Mouse (Mus musculus) spleen, adult 2 months (tissue): ENCODE measurements around the gene Olfml3. TPM values are rescaled to one million over a fixed set of nuclear protein-coding genes. Genes with fewer than 3 reads are reported as not detected.

ENCODE experiments used
- DNase-seq, 2 experiments: peaks; one replicate each; pipeline versions ENCODE4 v3.0.0 to v3.0.0-alpha.2; 2012 to 2021; ENCODE audit warnings: low spot score in 2 of 2, low read depth in 1 of 2
- H3K27ac ChIP-seq: fragments of 200-500 bp; 2 replicates; pipeline ENCODE4 v1.5.1; 2012; ENCODE audit warnings: low read length, inconsistent platforms; ENCODE audit not compliant: insufficient read depth
- H3K27me3 ChIP-seq: fragments of 200-500 bp; 2 replicates; pipeline ENCODE4 v1.6.1; 2012; ENCODE audit warnings: mild to moderate bottlenecking, moderate library complexity, low read length, inconsistent platforms; ENCODE audit not compliant: control insufficient read depth, insufficient read depth
- H3K36me3 ChIP-seq: fragments of 200-500 bp; 2 replicates; pipeline ENCODE4 v1.6.1; 2012; ENCODE audit warnings: mild to moderate bottlenecking, low read length, inconsistent platforms; ENCODE audit not compliant: control insufficient read depth, insufficient read depth
- H3K4me1 ChIP-seq: fragments of 200-500 bp; 2 replicates; pipeline ENCODE4 v1.6.1; 2011; ENCODE audit warnings: inconsistent platforms; ENCODE audit not compliant: control insufficient read depth, insufficient read depth, insufficient read length
- H3K4me3 ChIP-seq: fragments of 200-500 bp; 2 replicates; pipeline ENCODE4 v1.5.1; 2011; ENCODE audit warnings: mild to moderate bottlenecking, inconsistent platforms; ENCODE audit not compliant: insufficient read depth, insufficient read length; ENCODE audit errors: extremely low read depth
- CTCF ChIP-seq: fragments of 200-500 bp; IDR thresholded peaks from 2 replicates; pipeline ENCODE4 v1.5.1; 2011; ENCODE audit warnings: mild to moderate bottlenecking, inconsistent platforms; ENCODE audit not compliant: insufficient read depth, insufficient read length, insufficient replicate concordance; ENCODE audit errors: extremely low read depth
- POLR2A ChIP-seq: fragments of 200-500 bp; IDR thresholded peaks from 2 replicates; pipeline ENCODE4 v1.6.1; 2011; ENCODE audit warnings: low read depth, low read length, inconsistent platforms
- WGBS: fragments of 180-500 bp; shearing (Covaris S2); methylation state at CpG from one replicate; pipeline ENCODE4 v1.1.7; 2018; 5-methylcytosine and 5-hydroxymethylcytosine counted together
- polyA plus RNA-seq: library from polyadenylated mRNA; depleted of rRNA; stranded (reverse); fragments of >200 nt; gene quantifications from 2 replicates; pipeline ENCODE4 v1.2.3, GENCODE M21; 2012

Gene Olfml3
- polyA plus RNA-seq, 1 experiment, result 18.2 TPM

DNA sequence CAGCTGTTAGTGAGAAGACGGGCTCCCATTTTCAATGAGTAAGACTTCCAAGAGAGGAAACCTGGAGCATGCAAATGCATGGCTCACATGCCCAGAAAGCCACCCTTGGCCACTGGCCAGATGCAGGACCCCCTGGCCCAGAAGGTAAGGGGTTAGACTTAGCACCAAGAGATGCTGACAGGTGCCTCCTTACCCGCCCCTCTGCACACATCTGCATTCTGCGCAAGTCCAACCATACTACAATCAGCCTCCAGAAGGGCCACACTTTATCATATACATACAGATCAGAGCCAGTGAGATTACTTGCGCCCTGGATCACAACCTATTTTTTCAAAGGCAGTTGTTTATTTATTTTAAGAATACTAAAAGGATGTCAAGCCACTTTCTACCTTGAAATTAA is 19.1 kb downstream of the Olfml3 start:
- H3K36me3 ChIP-seq, result no peaks in the 10 kb centered on the region
- WGBS, result 85% methylated on average over 4 of the region's 4 CpGs
- no peak for DNase-seq
- peaks cover 6% of the 10 kb centered on the region; the same call in 1 of the 2 replicates for H3K4me1 ChIP-seq
- no peaks in the 10 kb centered on the region for H3K27me3 ChIP-seq
- H3K4me3 ChIP-seq, result no peak overlapping the region
- H3K27ac ChIP-seq, result no peak overlapping the region
- no peak for TF ChIP-seq POLR2A
- no peak for TF ChIP-seq CTCF

GRCm38 (mm10) chr3:103716774-103717760 is 20.7 kb downstream of the Olfml3 start:
- Histone ChIP-seq H3K27ac (no peak overlapping the region), H3K4me1 (peaks cover 6% of the 10 kb centered on the region; the same call in 1 of the 2 replicates), H3K36me3 (no peaks in the 10 kb centered on the region), H3K27me3 (no peaks in the 10 kb centered on the region), H3K4me3 (no peak overlapping the region)
- no peak for TF ChIP-seq POLR2A
- no peak for TF ChIP-seq CTCF
- 56% methylated on average over 15 of the region's 15 CpGs for WGBS
- no peak for DNase-seq

DNA sequence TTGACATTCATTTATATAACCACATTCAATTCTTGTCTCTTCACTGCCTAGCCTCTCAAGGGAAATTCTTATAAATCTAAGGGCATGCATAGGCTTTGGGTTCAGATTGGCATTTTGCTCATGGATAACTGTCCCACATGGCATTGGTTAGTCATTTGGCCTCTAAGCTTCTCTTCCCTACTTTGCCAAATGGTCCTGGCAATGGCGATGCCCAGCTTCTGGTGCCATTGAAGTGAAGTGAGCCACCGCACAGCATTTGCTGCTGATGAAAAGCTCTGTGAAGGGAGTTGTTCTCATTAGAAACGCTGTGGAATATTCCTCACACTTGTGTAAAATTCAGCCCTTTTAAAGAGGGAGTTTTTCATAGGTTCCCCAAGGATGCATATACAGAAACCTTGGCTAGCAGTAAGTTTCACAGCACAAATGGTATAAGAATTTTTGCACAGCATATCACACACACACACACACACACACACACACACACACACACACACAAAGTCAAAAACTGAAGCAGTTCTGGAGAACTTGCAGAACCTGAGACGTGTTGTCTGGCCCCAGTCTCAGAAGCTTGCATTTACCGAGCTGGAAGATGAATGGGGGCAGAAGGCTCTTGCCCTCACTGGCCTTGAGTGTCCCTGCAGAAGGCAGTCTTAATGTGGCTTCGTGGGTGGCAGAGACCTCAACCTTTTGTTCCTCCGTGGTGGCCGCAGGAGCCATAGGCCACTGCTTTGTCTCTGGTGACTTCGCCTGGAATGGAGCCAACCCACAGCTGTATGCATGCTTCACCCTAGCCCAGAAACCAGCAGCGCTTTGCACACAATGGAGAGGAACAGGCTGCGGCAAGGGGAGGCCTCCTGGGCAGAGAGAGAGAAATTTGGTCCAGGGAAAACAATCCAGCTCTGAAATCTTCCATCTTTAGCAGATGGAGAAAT is 21.8 kb downstream of the Olfml3 start:
- no peak for DNase-seq
- Histone ChIP-seq H3K27ac (no peak overlapping the region), H3K36me3 (no peaks in the 10 kb centered on the region), H3K4me1 (peaks cover 6% of the 10 kb centered on the region; the same call in 1 of the 2 replicates), H3K4me3 (no peak overlapping the region), H3K27me3 (no peaks in the 10 kb centered on the region)
- TF ChIP-seq POLR2A (no peak), CTCF (no peak)
- WGBS, result 40% methylated on average over 11 of the region's 11 CpGs

GRCm38 (mm10) chr3:103714942-103715341 is 22.9 kb downstream of the Olfml3 start:
- DNase-seq, result no peak
- Histone ChIP-seq H3K36me3 (no peaks in the 10 kb centered on the region), H3K27ac (no peak overlapping the region; the same call in 1 of the 2 replicates), H3K4me1 (peaks cover 6% of the 10 kb centered on the region; the same call in 1 of the 2 replicates), H3K27me3 (no peaks in the 10 kb centered on the region), H3K4me3 (no peak overlapping the region)
- TF ChIP-seq POLR2A, result no peak
- TF ChIP-seq CTCF, result no peak
- 60% methylated on average over 8 of the region's 8 CpGs for WGBS

GRCm38 (mm10) chr3:103714236-103714875 is 23.4 kb downstream of the Olfml3 start:
- H3K36me3 ChIP-seq, result no peaks in the 10 kb centered on the region
- H3K27ac ChIP-seq, result no peak overlapping the region; the same call in 1 of the 2 replicates
- no peak overlapping the region for H3K4me3 ChIP-seq
- DNase-seq, result no peak
- WGBS, result 79% methylated on average over 7 of the region's 7 CpGs
- no peaks in the 10 kb centered on the region for H3K27me3 ChIP-seq
- TF ChIP-seq POLR2A (no peak), CTCF (no peak)
- H3K4me1 ChIP-seq, result peaks cover 6% of the 10 kb centered on the region; the same call in 1 of the 2 replicates

- Histone ChIP-seq H3K36me3 (no peaks in the 10 kb centered on the region), H3K27ac (no peak overlapping the region), H3K4me1 (peaks cover 6% of the 10 kb centered on the region; the same call in 1 of the 2 replicates), H3K4me3 (no peak overlapping the region), H3K27me3 (no peaks in the 10 kb centered on the region)
- no peak for DNase-seq
- TF ChIP-seq CTCF (no peak), POLR2A (no peak)
- 98% methylated on average over 4 of the region's 4 CpGs for WGBS
Measured at GRCm38 (mm10) chr3:103712196-103712595, 25.6 kb downstream of the Olfml3 start.
